Mouse (Mus musculus) adrenal gland, postnatal 4 days (tissue): ENCODE data around the gene Sdhc. TPM values are rescaled to one million over a fixed set of nuclear protein-coding genes. Genes with fewer than 3 reads are reported as not detected.

Experiments
- DNase-seq, 2 experiments: peaks; one replicate each; pipeline ENCODE4 v3.0.0; 2021 to 2022; ENCODE audit warnings: low spot score in 2 of 2, mixed read lengths in 2 of 2
- long read RNA-seq, 2 experiments: library from polyadenylated mRNA; stranded (forward); transcript quantifications; one replicate each; pipeline ENCODE4 v2.0.0; 2021
- total RNA-seq, 2 experiments: library from RNA; stranded (reverse); gene quantifications; 2 replicates each; pipeline ENCODE4 v1.2.3; 2021

The Sdhc gene
- 100 to 1,000 TPM; 359 to 386 TPM for total RNA-seq
- long read RNA-seq, experiment 1, transcript Sdhc-202 (6 exons, 3,171 nt) = major isoform, 59 of 82 reads
- long read RNA-seq, experiment 1, partial matches to known transcripts = 20 of 82 reads
- long read RNA-seq, experiment 1, other reads (novel, unspliced or antisense) = 3 of 82 reads
- long read RNA-seq, experiment 2, transcript Sdhc-202 (6 exons, 3,171 nt) = major isoform, 42 of 81 reads
- long read RNA-seq, experiment 2, partial matches to known transcripts = 15 of 81 reads
- long read RNA-seq, experiment 2, other reads (novel, unspliced or antisense) = 23 of 81 reads

- DNase-seq = peak; percentile 89 to 94
Measured at GRCm38 (mm10) chr1:171149974-171150760, at the start of gene Sdhc, which contains the start of gene Mpz. Sdhc (minus strand) TSS chr1:171150603. Mpz (plus strand) TSS chr1:171150711.

DNA sequence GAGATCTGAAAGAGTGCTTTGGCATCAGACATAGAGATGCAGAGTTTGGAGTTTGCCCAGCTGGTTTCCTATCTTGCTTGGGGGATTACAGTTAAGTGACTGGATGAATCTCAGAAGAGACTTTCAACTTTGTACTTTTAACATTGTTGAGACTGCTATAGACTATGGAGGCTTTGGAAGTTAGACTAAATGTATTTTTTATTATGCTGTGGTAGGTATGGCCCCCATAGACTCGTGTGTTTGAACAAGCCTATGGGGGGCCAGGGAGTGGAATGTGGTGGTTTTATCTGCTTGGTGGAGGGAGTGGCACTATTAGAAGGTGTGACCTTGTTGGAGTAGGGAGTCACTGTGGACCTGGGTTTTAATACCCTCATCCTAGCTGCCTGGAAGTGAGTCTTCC lies 49.1 kb upstream of the Sdhc start:
- DNase-seq = no peak

DNA sequence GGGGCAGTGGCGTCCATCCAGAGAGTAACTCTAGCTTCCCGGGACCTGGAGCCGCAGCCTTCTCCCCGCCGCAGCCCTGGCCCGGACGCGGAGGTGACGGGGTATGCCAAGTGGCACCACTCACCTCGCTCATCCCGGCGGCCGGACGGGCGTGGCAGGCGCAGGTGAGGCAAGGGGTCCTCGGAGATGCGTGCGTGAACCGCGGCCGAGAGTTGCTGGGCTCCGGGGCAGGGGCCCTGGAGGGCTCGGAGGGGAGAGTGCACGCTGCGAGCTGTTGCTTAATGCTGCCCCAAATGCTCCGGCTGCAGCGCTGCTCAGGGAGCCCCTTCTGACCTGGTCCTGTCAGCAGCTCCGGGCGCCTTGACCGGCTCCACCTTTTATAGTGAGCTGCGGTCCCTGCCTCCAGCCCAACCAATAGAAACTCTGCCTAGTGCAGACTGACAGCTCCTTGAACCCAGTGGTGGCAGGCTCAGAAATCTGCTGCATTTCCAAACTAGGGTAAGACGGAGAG lies 45.5 kb upstream of the Sdhc start, which contains the start of gene Pcp4l1:
Pcp4l1 (minus strand) TSS at position 382 of the 511 bp plus-strand sequence.
- DNase-seq = no peak

- DNase-seq = no peak
Measured at GRCm38 (mm10) chr1:171195046-171195822, 44.8 kb upstream of the Sdhc start.

GRCm38 (mm10) chr1:171193911-171194830 lies 43.8 kb upstream of the Sdhc start:
- DNase-seq = no peak

GRCm38 (mm10) chr1:171193093-171193840 lies 42.9 kb upstream of the Sdhc start:
- no peak for DNase-seq

DNA sequence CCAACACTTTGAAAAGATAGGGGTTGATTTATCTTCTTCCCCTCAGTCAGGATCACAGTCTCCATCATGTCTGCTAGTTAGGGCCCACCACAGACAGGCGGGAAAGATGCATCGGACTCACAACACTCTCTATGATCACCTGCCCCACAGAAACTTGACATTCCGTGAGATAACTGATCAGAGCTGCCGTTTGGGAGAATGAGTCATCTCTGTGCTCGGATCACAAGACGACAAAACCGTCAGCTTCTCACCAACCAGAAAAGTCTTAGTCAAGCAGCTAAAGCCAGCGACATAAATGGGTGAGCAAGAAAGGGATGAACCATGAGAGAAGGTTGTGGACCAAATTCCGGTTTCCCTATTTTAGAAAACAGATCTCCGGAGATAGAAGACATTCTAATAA lies 41.9 kb upstream of the Sdhc start:
- no peak for DNase-seq

- no peak for DNase-seq
Measured at GRCm38 (mm10) chr1:171190832-171191231, 40.4 kb upstream of the Sdhc start.

DNA sequence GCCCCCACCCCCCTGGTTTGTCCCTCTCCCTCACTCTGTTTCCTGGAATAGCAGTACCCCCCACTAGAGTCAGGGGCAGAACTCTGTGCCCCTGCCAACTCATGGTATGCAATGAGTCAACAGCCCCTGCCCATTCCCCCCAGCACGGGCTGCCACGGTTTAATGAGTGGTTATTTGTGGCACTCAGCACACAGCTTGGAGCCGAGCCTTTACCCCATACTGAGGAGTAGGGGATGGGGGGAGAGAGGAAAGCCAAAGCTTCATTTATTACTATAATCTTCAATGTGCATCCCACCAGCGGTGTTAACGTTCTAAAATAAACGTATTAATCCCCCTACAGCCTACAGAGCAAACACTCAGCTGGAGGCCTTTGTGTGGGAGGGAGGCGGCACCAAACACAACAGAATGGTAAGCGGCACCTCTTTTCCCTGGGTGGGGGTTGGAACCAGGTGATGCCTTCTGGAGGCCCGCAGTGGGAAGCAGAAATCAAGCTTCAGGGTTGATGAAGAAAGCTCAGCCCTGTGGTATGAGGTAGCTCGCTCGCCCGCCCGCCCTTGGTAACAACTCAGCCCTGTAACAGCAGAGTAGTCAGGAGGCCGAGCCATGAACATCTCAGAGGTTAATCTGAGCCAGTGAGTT lies 39.2 kb upstream of the Sdhc start:
- no peak for DNase-seq

- DNase-seq = no peak
Measured at GRCm38 (mm10) chr1:171189046-171189445, 38.6 kb upstream of the Sdhc start.

GRCm38 (mm10) chr1:171187851-171188700 lies 37.7 kb upstream of the Sdhc start:
- no peak for DNase-seq

DNA sequence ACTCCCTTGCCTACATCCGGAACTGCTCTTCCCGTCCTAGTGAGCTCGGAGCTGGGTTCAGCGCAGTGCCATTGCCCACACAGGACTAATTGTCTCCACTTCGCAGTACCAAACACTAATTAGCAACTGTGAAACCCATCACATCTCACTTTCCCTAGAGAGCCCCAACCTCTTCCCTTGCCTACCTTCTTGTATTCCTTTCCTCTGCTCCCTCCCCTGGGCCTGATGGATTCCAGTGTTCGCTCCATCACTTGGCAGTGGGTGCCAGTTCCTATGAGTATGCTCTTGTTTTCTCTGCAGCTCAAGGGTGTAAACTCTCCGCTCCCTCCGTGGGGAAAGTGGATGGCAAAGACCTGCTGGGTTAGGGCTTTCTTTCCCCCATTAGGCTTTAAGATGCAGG lies 35.3 kb upstream of the Sdhc start:
- no peak for DNase-seq

GRCm38 (mm10) chr1:171184314-171184713 lies 33.9 kb upstream of the Sdhc start:
- DNase-seq = no peak

DNA sequence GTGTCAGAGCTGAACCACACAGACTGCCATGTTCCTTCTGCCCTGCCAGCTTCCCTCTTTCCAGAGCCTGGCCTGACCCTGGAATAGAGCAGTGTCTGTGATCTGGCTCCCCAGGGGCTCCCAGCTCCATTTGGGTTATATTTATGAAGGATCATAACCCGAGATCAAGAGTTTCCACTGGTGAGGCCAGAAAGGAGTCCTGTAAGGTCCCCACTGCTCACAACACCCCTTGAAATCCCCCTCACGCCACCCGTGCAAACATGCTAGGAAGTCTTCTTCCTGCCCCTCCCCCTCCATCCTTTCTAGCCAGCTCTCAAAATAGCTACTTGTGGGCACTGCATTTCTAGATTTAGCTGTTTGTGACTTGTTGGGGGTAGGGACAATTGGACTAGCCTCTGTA lies 33.2 kb upstream of the Sdhc start:
- no peak for DNase-seq

DNA sequence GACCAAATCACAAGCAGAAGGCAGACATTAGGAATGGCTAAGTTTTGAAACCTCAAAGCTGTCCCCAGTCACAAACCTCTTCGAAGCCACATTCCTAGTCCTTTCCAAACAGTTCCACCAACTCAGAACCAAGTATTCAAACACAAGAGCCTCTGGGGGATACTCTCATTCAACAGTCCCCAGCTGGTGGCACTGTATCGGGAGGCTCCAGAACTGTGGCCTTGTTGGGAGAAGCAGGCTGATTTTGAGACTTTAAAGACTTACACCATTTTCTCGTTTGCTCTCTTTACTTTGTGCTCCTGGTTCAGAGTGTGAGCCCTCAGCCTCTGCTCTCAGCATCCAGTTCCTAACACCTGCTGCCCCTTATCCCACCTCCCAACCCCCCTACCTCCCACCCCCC lies 32.6 kb upstream of the Sdhc start:
- no peak for DNase-seq

- DNase-seq = no peak
Measured at GRCm38 (mm10) chr1:171179487-171180171, 29.2 kb upstream of the Sdhc start.

DNA sequence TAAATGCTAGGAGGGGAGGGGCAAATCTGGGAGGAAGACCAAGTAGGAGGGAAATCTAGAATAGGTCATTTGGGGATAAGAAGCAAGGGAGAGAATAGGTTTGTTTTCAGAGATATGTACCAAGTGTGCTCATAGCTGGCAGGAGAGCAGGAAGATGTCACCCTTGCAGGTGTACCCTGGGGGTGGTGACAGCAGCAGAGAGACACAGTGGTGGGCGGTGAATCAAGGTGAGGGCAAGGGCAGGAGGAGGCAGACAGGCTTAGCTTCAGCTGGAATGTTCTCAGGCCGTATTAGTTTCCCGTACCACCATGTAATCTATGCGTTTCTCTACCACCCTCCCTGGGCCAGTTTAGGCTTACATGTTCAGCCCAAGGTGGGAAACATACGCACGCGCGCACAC lies 22.4 kb upstream of the Sdhc start:
- no peak for DNase-seq

GRCm38 (mm10) chr1:171171138-171171537 lies 20.7 kb upstream of the Sdhc start:
- no peak for DNase-seq
